Mouse (Mus musculus): ENCODE measurements around the gene Ggta1. TPM values are rescaled to one million over a fixed set of nuclear protein-coding genes. Genes with fewer than 3 reads are reported as not detected.

Ggta1 gene
- total and polyA plus RNA-seq, 3 experiments: 40.5 to 55.8 (median 46.9) TPM

- peaks cover 76 to 93% of the 10 kb centered on the region in 2 experiments for H3K36me3 ChIP-seq (replicated peaks in 1 of 2; ENCODE audit: control insufficient read depth in 1 of 2, insufficient read depth in 1 of 2, low read length in 1 of 2)
- TF ChIP-seq MYC (IDR thresholded peaks at IDR 0.05; ENCODE audit: low read depth, low read length) (no peak), E2F4 (IDR thresholded peaks at IDR 0.05; ENCODE audit: insufficient replicate concordance, low read depth, low read length) (no peak), TCF12 (IDR thresholded peaks at IDR 0.05; ENCODE audit: low read depth, low read length) (no peak), NELFE (IDR thresholded peaks at IDR 0.05; ENCODE audit: low read depth, low read length) (no peak), GABPA (IDR thresholded peaks at IDR 0.05; ENCODE audit: insufficient replicate concordance, low read depth, low read length) (no peak), MAZ (IDR thresholded peaks at IDR 0.05; ENCODE audit: low read depth, low read length) (no peak)
- no peak overlapping the region for H3K9ac ChIP-seq (ENCODE audit: insufficient read depth, low read depth)
- DNase-seq (ENCODE audit: extremely low read depth): no peak
- peaks cover 8% of the 10 kb centered on the region for H3K79me2 ChIP-seq (replicated peaks; ENCODE audit: control insufficient read depth, extremely low read depth, insufficient read depth, poor library complexity, severe bottlenecking)
- peaks cover 16% of the 10 kb centered on the region for H3K9me3 ChIP-seq (replicated peaks; ENCODE audit: low read length)
- no peak overlapping the region for H3K4me2 ChIP-seq (ENCODE audit: insufficient read depth, low read depth, poor library complexity, severe bottlenecking)
- in situ Hi-C loops (cut with MboI; ENCODE audit: low pct_ligation_motif_present, low pct_unique_long_range_greater_than_20kb, low sequenced_read_pairs) (no loop called here), dilution Hi-C loops (cut with MboI; ENCODE audit: extremely low pct_ligation_motif_present, extremely low pct_unique_long_range_greater_than_20kb, low sequenced_read_pairs) (no loop called here)
- no peaks in the 10 kb centered on the region for H3K27me3 ChIP-seq (replicated peaks)
- no peak overlapping the region for H3K27ac ChIP-seq (ENCODE audit: insufficient read depth, low read depth)
- H3K4me1 ChIP-seq (ENCODE audit: control insufficient read depth in 1 of 2, insufficient read depth in 2 of 2): peaks cover 12 to 30% of the 10 kb centered on the region in 2 experiments
- H3K4me3 ChIP-seq (replicated peaks in 1 of 3; ENCODE audit: low read depth in 2 of 3, low read length in 2 of 3, poor library complexity in 1 of 3): no peak overlapping the region
Observed at GRCm38 (mm10) chr2:35422384-35422783, 40.6 kb downstream of the Ggta1 start.

GRCm38 (mm10) chr2:35420681-35421080 is 42.4 kb downstream of the Ggta1 start:
- peaks cover 65 to 82% of the 10 kb centered on the region in 2 experiments for H3K36me3 ChIP-seq (replicated peaks in 1 of 2; ENCODE audit: control insufficient read depth in 1 of 2, insufficient read depth in 1 of 2, low read length in 1 of 2)
- DNase-seq (ENCODE audit: extremely low read depth): peak; percentile 24
- dilution Hi-C loops (cut with MboI; ENCODE audit: extremely low pct_ligation_motif_present, extremely low pct_unique_long_range_greater_than_20kb, low sequenced_read_pairs): no loop called here
- H3K4me2 ChIP-seq (ENCODE audit: insufficient read depth, low read depth, poor library complexity, severe bottlenecking): no peak overlapping the region
- peaks cover 16% of the 10 kb centered on the region for H3K9me3 ChIP-seq (replicated peaks; ENCODE audit: low read length)
- no peaks in the 10 kb centered on the region for H3K27me3 ChIP-seq (replicated peaks)
- no peak overlapping the region for H3K4me3 ChIP-seq (replicated peaks in 1 of 3; ENCODE audit: low read depth in 2 of 3, low read length in 2 of 3, poor library complexity in 1 of 3)
- H3K4me1 ChIP-seq (ENCODE audit: control insufficient read depth in 1 of 2, insufficient read depth in 2 of 2): peaks cover 23 to 45% of the 10 kb centered on the region in 2 experiments
- in situ Hi-C loops (cut with MboI; ENCODE audit: low pct_ligation_motif_present, low pct_unique_long_range_greater_than_20kb, low sequenced_read_pairs): no loop called here
- H3K79me2 ChIP-seq (replicated peaks; ENCODE audit: control insufficient read depth, extremely low read depth, insufficient read depth, poor library complexity, severe bottlenecking): peaks cover 4% of the 10 kb centered on the region
- no peak overlapping the region for H3K27ac ChIP-seq (ENCODE audit: insufficient read depth, low read depth)
- H3K9ac ChIP-seq (ENCODE audit: insufficient read depth, low read depth): no peak overlapping the region
- no peak for TF ChIP-seq ELF1 (IDR thresholded peaks at IDR 0.05; ENCODE audit: low read depth, low read length)
- no peak for TF ChIP-seq GABPA (IDR thresholded peaks at IDR 0.05; ENCODE audit: insufficient replicate concordance, low read depth, low read length)
- no peak for TF ChIP-seq MAZ (IDR thresholded peaks at IDR 0.05; ENCODE audit: low read depth, low read length)
- TF ChIP-seq NELFE (IDR thresholded peaks at IDR 0.05; ENCODE audit: low read depth, low read length): no peak
- no peak for TF ChIP-seq MYC (IDR thresholded peaks at IDR 0.05; ENCODE audit: low read depth, low read length)
- no peak for TF ChIP-seq POLR2A (IDR thresholded peaks at IDR 0.05; ENCODE audit: low read depth, low read length)
- TF ChIP-seq USF1 (IDR thresholded peaks at IDR 0.05; ENCODE audit: low read depth, low read length): no peak
- TF ChIP-seq IRF4 (IDR thresholded peaks at IDR 0.05; ENCODE audit: low read depth, low read length): peak; percentile 76
- no peak for TF ChIP-seq ETS1 (conservative IDR thresholded peaks at IDR 0.05; ENCODE audit: low read depth, low read length)
- TF ChIP-seq CHD1 (IDR thresholded peaks at IDR 0.05; ENCODE audit: low read depth, low read length): no peak
- TF ChIP-seq TBP (conservative IDR thresholded peaks at IDR 0.05; ENCODE audit: low read depth, low read length): no peak
- TF ChIP-seq ZKSCAN1 (IDR thresholded peaks at IDR 0.05; ENCODE audit: borderline replicate concordance, low read depth, low read length): no peak
- no peak for TF ChIP-seq MXI1 (IDR thresholded peaks at IDR 0.05; ENCODE audit: low read depth, low read length)
- TF ChIP-seq MAX (IDR thresholded peaks at IDR 0.05; ENCODE audit: low read length): no peak
- TF ChIP-seq TCF12 (IDR thresholded peaks at IDR 0.05; ENCODE audit: low read depth, low read length): peak; percentile 34; the same call in 1 of the 2 replicates
- peak; percentile 40; the same call in 1 of the 2 replicates for TF ChIP-seq JUN (IDR thresholded peaks at IDR 0.05; ENCODE audit: insufficient read depth, low read depth, low read length)
- no peak for TF ChIP-seq E2F4 (IDR thresholded peaks at IDR 0.05; ENCODE audit: insufficient replicate concordance, low read depth, low read length)
- TF ChIP-seq ZMIZ1 (IDR thresholded peaks at IDR 0.05; ENCODE audit: low read depth, low read length): no peak
- no peak for TF ChIP-seq POLR2AphosphoS2 (IDR thresholded peaks at IDR 0.05; ENCODE audit: low read depth, low read length)
- no peak for TF ChIP-seq MAFK (IDR thresholded peaks at IDR 0.05; ENCODE audit: insufficient replicate concordance, low read length)
- TF ChIP-seq CHD2 (IDR thresholded peaks at IDR 0.05; ENCODE audit: low read length): no peak
- no peak for TF ChIP-seq ZC3H11A (IDR thresholded peaks at IDR 0.05; ENCODE audit: low read depth, low read length)
- TF ChIP-seq SMC3 (IDR thresholded peaks at IDR 0.05; ENCODE audit: low read depth, low read length): peak; percentile 1; the same call in 1 of the 2 replicates
- no peak for TF ChIP-seq PAX5 (IDR thresholded peaks at IDR 0.05; ENCODE audit: low read length)
- no peak for TF ChIP-seq RCOR1 (conservative IDR thresholded peaks at IDR 0.05; ENCODE audit: low read depth, low read length)
- no peak for TF ChIP-seq NRF1 (IDR thresholded peaks at IDR 0.05; ENCODE audit: low read depth, low read length)
- TF ChIP-seq HCFC1 (IDR thresholded peaks at IDR 0.05; ENCODE audit: low read depth, low read length): no peak
- TF ChIP-seq ZNF384 (IDR thresholded peaks at IDR 0.05; ENCODE audit: low read depth, low read length): no peak
- TF ChIP-seq MEF2A (IDR thresholded peaks at IDR 0.05; ENCODE audit: borderline replicate concordance, low read depth, low read length): peak; percentile 19; the same call in 1 of the 2 replicates
- TF ChIP-seq USF2 (conservative IDR thresholded peaks at IDR 0.05; ENCODE audit: low read depth, low read length): no peak
- TF ChIP-seq KAT2A (IDR thresholded peaks at IDR 0.05; ENCODE audit: insufficient replicate concordance, low read length): no peak
- no peak; the same call in 1 of the 2 replicates for TF ChIP-seq EP300 (IDR thresholded peaks at IDR 0.05; ENCODE audit: low read length)

All from CH12.LX (cell line).